Mouse (Mus musculus): Measurements from ENCODE around the gene Ifne.

- TF ChIP-seq POLR2A (IDR thresholded peaks at IDR 0.05; ENCODE audit: extremely low read depth, insufficient read depth, low read length) (no peak), CTCF (IDR thresholded peaks at IDR 0.05; ENCODE audit: low read depth, low read length) (no peak)
Observed at GRCm38 (mm10) chr4:88859214-88859613, 20.8 kb downstream of the Ifne start.
